Comparison of ENCODE assay signal across 8 mouse cellular contexts in the genomic region with DNA sequence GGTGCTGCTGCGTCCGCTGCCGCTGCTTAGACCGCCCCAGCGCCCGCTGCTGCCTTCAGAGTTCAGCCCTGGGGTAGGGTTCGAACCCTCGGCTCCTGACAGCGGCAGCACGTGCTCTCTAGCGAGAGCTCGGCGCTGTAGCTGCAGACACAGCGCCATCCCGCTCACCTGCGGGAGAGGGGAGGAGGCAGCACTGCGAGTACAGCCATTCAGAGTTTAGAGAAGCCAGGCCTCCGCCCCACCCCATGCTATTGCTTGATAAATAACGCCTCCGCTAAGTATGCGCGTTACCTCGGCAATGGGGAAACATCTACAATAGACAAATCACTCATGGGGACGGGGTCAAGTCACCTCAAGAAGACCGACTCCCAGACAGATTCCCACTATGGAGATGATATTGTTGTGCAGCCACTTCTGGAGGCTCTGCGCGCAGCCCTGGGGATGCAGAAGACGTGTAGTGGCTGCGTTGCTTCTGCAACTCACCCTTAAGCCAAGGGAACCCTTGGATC. TPM values are rescaled to one million over a fixed set of nuclear protein-coding genes. Genes with fewer than 3 reads are reported as not detected.
DNase-seq lines count a peak whose midpoint lies in the region; ATAC-seq and TF ChIP-seq lines count a peak whose summit lies in the region.

No protein-coding gene starts in this region.

- TF ChIP-seq CTCF in cerebellum, adult 2 months (IDR thresholded peaks at IDR 0.05; ENCODE audit: borderline replicate concordance, insufficient read depth, low read depth, low read length): no peak

- peaks cover 30% of the 10 kb centered on the region for H3K36me3 ChIP-seq in kidney, embryonic 16.5 days (ENCODE audit: insufficient read depth, low read length)
- H3K36me3 ChIP-seq in intestine, embryonic 15.5 days: peaks cover 9% of the 10 kb centered on the region
- no peaks in the 10 kb centered on the region for H3K36me3 ChIP-seq in midbrain, embryonic 15.5 days (replicated peaks)

- H3K9ac ChIP-seq in kidney, embryonic 16.5 days (replicated peaks; ENCODE audit: low read length): peak overlapping the region; percentile 31; the same call in 1 of the 2 replicates
- peak overlapping the region; percentile 26; the same call in 1 of the 2 replicates for H3K9ac ChIP-seq in intestine, embryonic 15.5 days
- H3K9ac ChIP-seq in midbrain, embryonic 15.5 days: no peak overlapping the region

- peak; percentile 17; the same call in 1 of the 2 replicates for ATAC-seq in kidney, embryonic 16.5 days (ENCODE audit: low FRiP score, low TSS enrichment)
- peak; percentile 24 for ATAC-seq in intestine, embryonic 15.5 days
- ATAC-seq in midbrain, embryonic 15.5 days (replicated peaks): no peak

- no peak for TF ChIP-seq POLR2A in cerebellum, adult 2 months (IDR thresholded peaks at IDR 0.05; ENCODE audit: borderline replicate concordance, insufficient read depth, low read length)

- H3K4me2 ChIP-seq in kidney, embryonic 16.5 days (replicated peaks; ENCODE audit: low read depth, low read length): peak overlapping the region; percentile 49
- H3K4me2 ChIP-seq in intestine, embryonic 15.5 days (replicated peaks): peak overlapping the region; percentile 61
- H3K4me2 ChIP-seq in midbrain, embryonic 15.5 days: peak overlapping the region; percentile 23; the same call in 1 of the 2 replicates

- 0 out of 2 replicates have a peak, but pooled peaks cover 3% of the 10 kb centered on the region for H3K27me3 ChIP-seq in kidney, embryonic 16.5 days (ENCODE audit: insufficient read depth, low read length)
- 0 out of 2 replicates have a peak, but pooled peaks cover 5% of the 10 kb centered on the region for H3K27me3 ChIP-seq in intestine, embryonic 15.5 days (replicated peaks)
- 0 out of 2 replicates have a peak, but pooled peaks cover 22% of the 10 kb centered on the region for H3K27me3 ChIP-seq in midbrain, embryonic 15.5 days (replicated peaks)
- H3K27me3 ChIP-seq in cerebellum, adult 2 months (ENCODE audit: control insufficient read depth, insufficient read depth, low read length): no peaks in the 10 kb centered on the region

- H3K27ac ChIP-seq in kidney, embryonic 16.5 days (ENCODE audit: low read length): peak overlapping the region; percentile 33; the same call in 1 of the 2 replicates
- H3K27ac ChIP-seq in intestine, embryonic 15.5 days: peak overlapping the region; percentile 34; the same call in 1 of the 2 replicates
- H3K27ac ChIP-seq in midbrain, embryonic 15.5 days: no peak overlapping the region
- no peak overlapping the region for H3K27ac ChIP-seq in cerebellum, adult 2 months (ENCODE audit: insufficient read depth, low read length)

- no peak for DNase-seq in kidney, postnatal 14 days
- peak; percentile 61 for DNase-seq in embryo, embryonic 11 days
- no peak for DNase-seq in T-cell, adult 2 months (ENCODE audit: low spot score)
- DNase-seq in left cerebral cortex, adult 9 months (ENCODE audit: low spot score in 2 of 2): no peak
- DNase-seq in cerebellum, adult 2 months: no peak

- WGBS in kidney, embryonic 16.5 days: 12% methylated on average over 28 of the region's 29 CpGs
- 15% methylated on average over 29 of the region's 29 CpGs for WGBS in intestine, embryonic 15.5 days
- WGBS in midbrain, embryonic 15.5 days: 9% methylated on average over 29 of the region's 29 CpGs
- WGBS in cerebellum, adult 2 months: 47% methylated on average over 29 of the region's 29 CpGs

- peak overlapping the region; percentile 31; the same call in 1 of the 2 replicates for H3K4me3 ChIP-seq in kidney, embryonic 16.5 days (ENCODE audit: low read length)
- peak overlapping the region; percentile 15; the same call in 1 of the 2 replicates for H3K4me3 ChIP-seq in intestine, embryonic 15.5 days (replicated peaks)
- H3K4me3 ChIP-seq in midbrain, embryonic 15.5 days: no peak overlapping the region
- H3K4me3 ChIP-seq in cerebellum, adult 2 months (replicated peaks; ENCODE audit: insufficient read depth, low read depth, low read length): no peak overlapping the region

- H3K4me1 ChIP-seq in kidney, embryonic 16.5 days (ENCODE audit: insufficient read depth, low read length): peaks cover 26% of the 10 kb centered on the region
- H3K4me1 ChIP-seq in intestine, embryonic 15.5 days (replicated peaks): peaks cover 21% of the 10 kb centered on the region
- H3K4me1 ChIP-seq in midbrain, embryonic 15.5 days: peaks cover 16% of the 10 kb centered on the region
- H3K4me1 ChIP-seq in cerebellum, adult 2 months (ENCODE audit: control insufficient read depth, insufficient read depth, low read length): peaks cover 6% of the 10 kb centered on the region

- H3K9me3 ChIP-seq in kidney, embryonic 16.5 days (ENCODE audit: low read length): no peaks in the 10 kb centered on the region
- no peaks in the 10 kb centered on the region for H3K9me3 ChIP-seq in intestine, embryonic 15.5 days
- no peaks in the 10 kb centered on the region for H3K9me3 ChIP-seq in midbrain, embryonic 15.5 days

RNA-seq across cellular contexts. Expression of a gene that starts 4.5 kb away (rescaled TPM):
- polyA plus RNA-seq in kidney, embryonic 16.5 days (2015; fragmentation: Nextera tagmentation; extraction: Ambion mirVana): 1.0 and 1.1 TPM in 2 replicates
- polyA plus RNA-seq in intestine, embryonic 15.5 days (2015; fragmentation: Nextera tagmentation; extraction: Ambion mirVana): 3.5 and 3.6 TPM in 2 replicates
- 1.3 and 1.7 TPM in 2 replicates for polyA plus RNA-seq in midbrain, embryonic 15.5 days (2015; fragmentation: Nextera tagmentation; extraction: Ambion mirVana)
- 3.1 and 4.3 TPM in 2 replicates for polyA plus RNA-seq in cerebellum, adult 2 months (2012; rRNA removed)

RNA-seq across cellular contexts. Expression of a gene that starts 6.5 kb away (rescaled TPM):
- 0.28 and 0.30 TPM in 2 replicates for polyA plus RNA-seq in kidney, embryonic 16.5 days (2015; fragmentation: Nextera tagmentation; extraction: Ambion mirVana)
- not detected in 2 replicates for polyA plus RNA-seq in intestine, embryonic 15.5 days (2015; fragmentation: Nextera tagmentation; extraction: Ambion mirVana)
- polyA plus RNA-seq in midbrain, embryonic 15.5 days (2015; fragmentation: Nextera tagmentation; extraction: Ambion mirVana): 0.50 and 0.91 TPM in 2 replicates
- 2.6 and 3.1 TPM in 2 replicates for polyA plus RNA-seq in cerebellum, adult 2 months (2012; rRNA removed)

RNA-seq across cellular contexts. Expression of a gene that starts 18.8 kb away (rescaled TPM):
- 195 and 203 TPM in 2 replicates for polyA plus RNA-seq in kidney, embryonic 16.5 days (2015; fragmentation: Nextera tagmentation; extraction: Ambion mirVana)
- 93.2 and 97.0 TPM in 2 replicates for polyA plus RNA-seq in intestine, embryonic 15.5 days (2015; fragmentation: Nextera tagmentation; extraction: Ambion mirVana)
- 45.7 and 55.8 TPM in 2 replicates for polyA plus RNA-seq in midbrain, embryonic 15.5 days (2015; fragmentation: Nextera tagmentation; extraction: Ambion mirVana)
- polyA plus RNA-seq in cerebellum, adult 2 months (2012; rRNA removed): 4.7 and 5.0 TPM in 2 replicates

RNA-seq across cellular contexts. Expression of a gene that starts 22.4 kb away (rescaled TPM):
- polyA plus RNA-seq in kidney, embryonic 16.5 days (2015; fragmentation: Nextera tagmentation; extraction: Ambion mirVana): 0.78 TPM in 1 of 2 replicates, not detected in the other
- polyA plus RNA-seq in intestine, embryonic 15.5 days (2015; fragmentation: Nextera tagmentation; extraction: Ambion mirVana): 1.0 and 1.1 TPM in 2 replicates
- 4.0 and 5.8 TPM in 2 replicates for polyA plus RNA-seq in midbrain, embryonic 15.5 days (2015; fragmentation: Nextera tagmentation; extraction: Ambion mirVana)
- 0.36 and 0.51 TPM in 2 replicates for polyA plus RNA-seq in cerebellum, adult 2 months (2012; rRNA removed)

RNA-seq across cellular contexts. Expression of a gene that starts 29.7 kb away (rescaled TPM):
- polyA plus RNA-seq in kidney, embryonic 16.5 days (2015; fragmentation: Nextera tagmentation; extraction: Ambion mirVana): 0.85 and 0.86 TPM in 2 replicates
- 0.61 and 0.69 TPM in 2 replicates for polyA plus RNA-seq in intestine, embryonic 15.5 days (2015; fragmentation: Nextera tagmentation; extraction: Ambion mirVana)
- 0.63 and 0.84 TPM in 2 replicates for polyA plus RNA-seq in midbrain, embryonic 15.5 days (2015; fragmentation: Nextera tagmentation; extraction: Ambion mirVana)
- 1.9 and 2.4 TPM in 2 replicates for polyA plus RNA-seq in cerebellum, adult 2 months (2012; rRNA removed)

Comparison
In these comparisons a context has a peak if more than half of its experiments do, and no peak if none do; other contexts are left out.
1. H3K27ac ChIP-seq: peak in kidney, embryonic 16.5 days (single experiment) and intestine, embryonic 15.5 days (single experiment); none in midbrain, embryonic 15.5 days (single experiment) and cerebellum, adult 2 months (single experiment).
2. H3K4me3 ChIP-seq: peak in kidney, embryonic 16.5 days (single experiment) and intestine, embryonic 15.5 days (single experiment); none in midbrain, embryonic 15.5 days (single experiment) and cerebellum, adult 2 months (single experiment).
3. Peak in every context shown above with its lines, with median percentiles within 50 percentile points of each other: H3K4me2 ChIP-seq.